Mouse (Mus musculus) stomach, embryonic 16.5 days (tissue): ENCODE measurements around the gene Grasp. TPM values are rescaled to one million over a fixed set of nuclear protein-coding genes. Genes with fewer than 3 reads are reported as not detected.
A peak's percentile ranks its signal among the peaks of the same experiment; 100 is the strongest.

Source experiments
- ATAC-seq: fragments of 200-750 bp; cut with Nextera tagmentation; 2 replicates; pipeline ENCODE4 v1.8.0; 2017; ENCODE audit warnings: moderate number of reproducible peaks, moderate TSS enrichment; ENCODE audit not compliant: insufficient read depth, low FRiP score
- H3K27ac ChIP-seq: fragments of 300-500 bp; sonication (generic); 2 replicates; pipeline ENCODE4 v1.5.1; 2014; ENCODE audit warnings: low read length
- H3K27me3 ChIP-seq: fragments of 300-500 bp; sonication (generic); 2 replicates; pipeline ENCODE4 v1.6.1; 2014; ENCODE audit warnings: low read length, control low read depth, mixed read lengths; ENCODE audit not compliant: control insufficient read depth, insufficient read depth
- H3K36me3 ChIP-seq: fragments of 300-500 bp; sonication (generic); 2 replicates; pipeline ENCODE4 v1.6.1; 2014; ENCODE audit warnings: low read length; ENCODE audit not compliant: control insufficient read depth, insufficient read depth
- H3K4me1 ChIP-seq: fragments of 300-500 bp; sonication (generic); 2 replicates; pipeline ENCODE4 v1.6.1; 2014; ENCODE audit warnings: low read length, control low read depth, mixed read lengths; ENCODE audit not compliant: control insufficient read depth, insufficient read depth
- H3K4me2 ChIP-seq: fragments of 300-500 bp; sonication (generic); 2 replicates; pipeline ENCODE4 v1.6.1; 2014; ENCODE audit warnings: low read depth, low read length, mixed read lengths
- H3K4me3 ChIP-seq: fragments of 300-500 bp; sonication (generic); replicated peaks from 2 replicates; pipeline ENCODE4 v1.5.1; 2014; ENCODE audit warnings: mild to moderate bottlenecking, low read length
- H3K9ac ChIP-seq: fragments of 300-500 bp; sonication (generic); 2 replicates; pipeline ENCODE4 v1.6.1; 2014; ENCODE audit warnings: low read length
- H3K9me3 ChIP-seq: fragments of 300-500 bp; sonication (generic); replicated peaks from 2 replicates; pipeline ENCODE4 v1.6.1; 2016; ENCODE audit warnings: low read length, control low read depth; ENCODE audit not compliant: control insufficient read depth
- WGBS: fragments of 180-500 bp; shearing (Covaris S2); extraction: QIAGEN DNeasy Blood & Tissue Kit; methylation state at CpG from one replicate; pipeline ENCODE4 v1.1.7; 2014; 5-methylcytosine and 5-hydroxymethylcytosine counted together
- polyA plus RNA-seq: library from polyadenylated mRNA; unstranded; fragments of >200 nt; fragmentation: Nextera tagmentation; extraction: Ambion mirVana; gene quantifications from 2 replicates; pipeline ENCODE4 v1.2.1, GENCODE M21; 2015

Gene Grasp
- polyA plus RNA-seq, 1 experiment from 2014 or later, result 2.1 TPM

GRCm38 (mm10) chr15:101255842-101256462 is 32.0 kb downstream of the Grasp start:
- Histone ChIP-seq H3K4me2 (no peak overlapping the region), H3K4me3 (no peak overlapping the region), H3K9ac (no peak overlapping the region), H3K4me1 (peaks cover 23% of the 10 kb centered on the region), H3K27ac (no peak overlapping the region), H3K27me3 (no peaks in the 10 kb centered on the region), H3K9me3 (no peaks in the 10 kb centered on the region), H3K36me3 (no peaks in the 10 kb centered on the region)
- ATAC-seq, result no peak
- WGBS, result 81% methylated on average over 7 of the region's 7 CpGs

GRCm38 (mm10) chr15:101256463-101257206 is 32.6 kb downstream of the Grasp start:
- no peak overlapping the region for H3K4me2 ChIP-seq
- peaks cover 30% of the 10 kb centered on the region for H3K4me1 ChIP-seq
- no peaks in the 10 kb centered on the region for H3K9me3 ChIP-seq
- H3K27ac ChIP-seq, result no peak overlapping the region
- ATAC-seq, result no peak
- H3K36me3 ChIP-seq, result no peaks in the 10 kb centered on the region
- no peak overlapping the region for H3K9ac ChIP-seq
- H3K4me3 ChIP-seq, result no peak overlapping the region
- H3K27me3 ChIP-seq, result no peaks in the 10 kb centered on the region
- WGBS, result 73% methylated on average over 14 of the region's 14 CpGs

DNA sequence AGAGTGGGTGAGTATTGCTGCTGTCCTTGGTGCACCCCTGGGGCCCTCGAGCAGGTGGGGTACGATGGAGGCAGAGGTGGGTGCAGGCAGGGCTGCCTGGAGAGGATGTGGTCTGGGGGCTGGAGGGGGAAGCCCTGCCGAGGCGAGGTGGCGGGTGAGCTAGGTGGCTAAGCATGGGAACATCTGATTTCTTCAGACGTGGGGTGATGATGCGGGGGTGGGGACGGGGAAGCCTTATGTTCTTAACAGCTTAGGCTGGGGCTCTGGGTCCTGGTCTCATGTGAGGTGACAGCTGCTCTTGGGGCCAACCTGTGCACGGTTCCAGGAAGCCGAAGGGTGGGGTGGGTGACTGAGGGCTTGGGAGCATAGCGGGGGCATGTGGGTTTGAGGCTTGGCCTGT is 34.4 kb downstream of the Grasp start:
- no peak overlapping the region for H3K4me3 ChIP-seq
- no peak overlapping the region for H3K9ac ChIP-seq
- WGBS, result 79% methylated on average over 11 of the region's 11 CpGs
- no peak overlapping the region for H3K4me2 ChIP-seq
- peaks cover 39% of the 10 kb centered on the region for H3K4me1 ChIP-seq
- no peaks in the 10 kb centered on the region for H3K36me3 ChIP-seq
- no peak for ATAC-seq
- no peaks in the 10 kb centered on the region for H3K27me3 ChIP-seq
- H3K9me3 ChIP-seq, result no peaks in the 10 kb centered on the region
- H3K27ac ChIP-seq, result no peak overlapping the region

DNA sequence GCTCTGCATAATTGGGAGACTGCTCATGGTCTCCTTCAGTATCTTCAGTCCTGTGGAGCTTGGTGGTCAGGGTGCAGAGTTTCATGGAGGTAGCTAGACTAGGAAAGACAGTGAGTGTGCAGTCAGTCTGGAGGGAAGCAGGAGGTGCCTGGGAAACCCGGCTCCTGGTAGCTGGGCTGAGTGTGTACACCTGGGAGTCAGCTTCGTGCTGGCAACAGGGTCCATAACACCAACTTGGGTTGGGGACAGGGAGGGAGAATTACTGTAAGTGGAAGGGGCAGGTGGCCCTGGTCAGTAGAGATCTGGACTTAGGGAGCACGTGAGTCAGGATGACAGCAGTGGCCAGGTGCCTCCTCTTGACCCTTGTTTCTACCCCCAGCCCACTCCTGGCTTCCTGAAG is 35.9 kb downstream of the Grasp start:
- ATAC-seq, result no peak
- no peaks in the 10 kb centered on the region for H3K27me3 ChIP-seq
- H3K27ac ChIP-seq, result peak overlapping the region; percentile 90
- H3K4me1 ChIP-seq, result peaks cover 33% of the 10 kb centered on the region
- 80% methylated on average over 3 of the region's 3 CpGs for WGBS
- no peak overlapping the region for H3K4me3 ChIP-seq
- no peaks in the 10 kb centered on the region for H3K36me3 ChIP-seq
- no peak overlapping the region for H3K4me2 ChIP-seq
- no peak overlapping the region; the same call in 1 of the 2 replicates for H3K9ac ChIP-seq
- no peaks in the 10 kb centered on the region for H3K9me3 ChIP-seq

- Histone ChIP-seq H3K36me3 (no peaks in the 10 kb centered on the region), H3K4me1 (peaks cover 32% of the 10 kb centered on the region), H3K27ac (peak overlapping the region; percentile 90), H3K9ac (no peak overlapping the region; the same call in 1 of the 2 replicates), H3K27me3 (no peaks in the 10 kb centered on the region), H3K4me3 (no peak overlapping the region), H3K9me3 (no peaks in the 10 kb centered on the region), H3K4me2 (no peak overlapping the region)
- 34% methylated on average over 10 of the region's 10 CpGs for WGBS
- ATAC-seq, result peak; percentile 19; the same call in 1 of the 2 replicates
These were observed 36.4 kb downstream of the Grasp start for GRCm38 (mm10) chr15:101260387-101260786.

GRCm38 (mm10) chr15:101260874-101261622 is 37.1 kb downstream of the Grasp start:
- Histone ChIP-seq H3K27me3 (no peaks in the 10 kb centered on the region), H3K4me1 (peaks cover 37% of the 10 kb centered on the region), H3K9me3 (no peaks in the 10 kb centered on the region), H3K27ac (peak overlapping the region; percentile 90), H3K4me3 (no peak overlapping the region), H3K9ac (peak overlapping the region; percentile 49), H3K4me2 (peak overlapping the region; percentile 7; the same call in 1 of the 2 replicates), H3K36me3 (no peaks in the 10 kb centered on the region)
- 30% methylated on average over 13 of the region's 13 CpGs for WGBS
- ATAC-seq, result no peak; the same call in 1 of the 2 replicates

GRCm38 (mm10) chr15:101262502-101262901 is 38.5 kb downstream of the Grasp start:
- peaks cover 39% of the 10 kb centered on the region for H3K4me1 ChIP-seq
- no peaks in the 10 kb centered on the region for H3K9me3 ChIP-seq
- 68% methylated on average over 5 of the region's 5 CpGs for WGBS
- H3K36me3 ChIP-seq, result no peaks in the 10 kb centered on the region
- no peak for ATAC-seq
- no peak overlapping the region for H3K4me3 ChIP-seq
- H3K27me3 ChIP-seq, result no peaks in the 10 kb centered on the region
- H3K27ac ChIP-seq, result peak overlapping the region; percentile 25; the same call in 1 of the 2 replicates
- H3K4me2 ChIP-seq, result no peak overlapping the region
- H3K9ac ChIP-seq, result no peak overlapping the region

- H3K4me3 ChIP-seq, result peak overlapping the region; percentile 65
- H3K36me3 ChIP-seq, result no peaks in the 10 kb centered on the region
- H3K9ac ChIP-seq, result peak overlapping the region; percentile 76
- H3K4me1 ChIP-seq, result peaks cover 30% of the 10 kb centered on the region
- H3K27ac ChIP-seq, result peak overlapping the region; percentile 81
- H3K4me2 ChIP-seq, result peak overlapping the region; percentile 90
- no peaks in the 10 kb centered on the region for H3K9me3 ChIP-seq
- H3K27me3 ChIP-seq, result no peaks in the 10 kb centered on the region
- WGBS, result under 1% methylated on average over 57 of the region's 57 CpGs
- ATAC-seq, result peak; percentile 93
These were observed 42.4 kb downstream of the Grasp start for GRCm38 (mm10) chr15:101266132-101266963.
